Mouse (Mus musculus) R1 (cell line): ENCODE measurements around the gene Pias3.
"Not testable (repeated sequence)": the region's sequence is repeated elsewhere in the genome, so short reads cannot be mapped to it uniquely, and the experiment has no call there.

Source experiments
- DNase-seq: peaks from one replicate; pipeline ENCODE4 v3.0.0-alpha.2; 2018; ENCODE audit warnings: low read depth, low spot score

Gene Pias3

DNA sequence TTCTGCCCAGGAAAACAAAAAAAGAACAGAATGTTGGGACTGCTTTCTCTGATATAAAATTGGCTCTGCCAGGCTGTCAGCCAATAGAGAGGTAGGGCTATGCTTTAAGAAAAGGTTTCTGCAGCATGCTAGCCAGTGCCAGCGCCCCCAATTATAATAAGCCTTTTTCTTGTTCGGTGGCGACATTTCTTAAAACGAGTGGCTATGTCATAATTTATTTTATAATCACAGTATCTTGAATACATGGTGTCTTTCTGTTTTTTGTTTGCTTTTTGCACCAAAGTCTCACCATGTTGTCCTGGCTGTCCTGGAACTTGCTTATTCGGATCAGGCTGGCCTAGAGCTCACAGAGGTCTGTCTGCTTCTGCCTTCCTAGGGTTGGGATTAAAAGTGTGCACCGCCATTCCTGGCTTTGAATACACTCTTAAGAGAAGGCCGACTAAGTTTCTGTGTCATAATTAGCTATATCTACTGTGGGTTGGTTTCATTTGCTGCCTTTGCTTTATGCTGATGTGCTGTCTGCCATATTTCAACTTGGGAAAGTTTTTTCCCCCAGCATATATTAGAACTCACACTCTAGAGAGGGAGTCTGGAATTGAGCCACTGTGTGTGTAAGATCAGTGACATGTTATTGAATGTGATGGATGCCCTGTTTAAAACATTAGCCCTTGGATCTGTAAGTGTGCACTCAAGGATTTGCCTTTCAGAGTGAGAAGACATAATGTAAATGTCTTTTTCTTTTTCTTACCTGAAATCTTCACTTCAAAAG is 32.6 kb downstream of the Pias3 start:
- DNase-seq = no peak

DNA sequence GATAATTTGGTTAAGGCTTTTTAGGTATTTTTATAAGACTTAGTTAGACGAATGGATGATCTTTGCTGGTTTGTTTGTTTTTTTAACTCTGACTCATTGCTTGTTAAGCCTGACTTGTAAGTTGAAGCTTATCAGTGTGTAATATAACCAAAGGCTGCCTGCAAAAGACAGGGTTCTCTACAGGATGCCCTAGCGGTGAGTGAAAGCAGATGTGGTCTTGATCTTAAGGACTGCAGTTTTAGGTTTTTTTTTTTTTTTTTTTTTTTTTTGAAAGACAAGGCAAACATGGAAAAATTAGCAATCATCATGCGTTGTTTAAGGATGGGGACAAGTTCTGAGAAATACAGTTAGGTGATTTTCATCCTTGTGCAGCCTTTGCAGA is 33.2 kb downstream of the Pias3 start:
- DNase-seq = peak; percentile 23

- DNase-seq = peak; percentile 20
These were observed 34.6 kb downstream of the Pias3 start for GRCm38 (mm10) chr3:96730785-96731184.

GRCm38 (mm10) chr3:96733984-96734383 is 37.8 kb downstream of the Pias3 start:
- DNase-seq = peak; percentile 46

- no peak for DNase-seq
These were observed 39.0 kb downstream of the Pias3 start for GRCm38 (mm10) chr3:96735200-96735599.

- no peak for DNase-seq
These were observed 41.0 kb downstream of the Pias3 start for GRCm38 (mm10) chr3:96737013-96737740.

DNA sequence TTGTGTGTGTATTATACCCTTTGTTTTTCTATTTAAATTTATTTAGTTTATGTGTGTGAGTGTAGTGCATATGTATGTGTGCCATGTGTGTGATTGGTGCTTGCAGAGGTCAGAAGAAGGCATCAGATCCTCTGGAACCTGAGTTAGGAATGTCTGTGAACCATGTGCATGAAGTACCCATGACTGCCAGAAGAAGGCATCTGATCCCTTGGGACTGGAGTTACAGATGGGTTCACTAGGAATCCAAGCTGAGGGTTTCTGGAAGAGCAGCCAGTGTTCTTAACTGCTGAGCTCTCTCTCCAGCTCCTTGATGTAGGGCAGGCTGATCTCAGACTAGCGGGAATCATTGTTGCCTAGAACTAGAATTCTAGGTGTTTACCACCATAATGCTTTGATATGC is 41.8 kb downstream of the Pias3 start:
- peak; percentile 33 for DNase-seq

DNA sequence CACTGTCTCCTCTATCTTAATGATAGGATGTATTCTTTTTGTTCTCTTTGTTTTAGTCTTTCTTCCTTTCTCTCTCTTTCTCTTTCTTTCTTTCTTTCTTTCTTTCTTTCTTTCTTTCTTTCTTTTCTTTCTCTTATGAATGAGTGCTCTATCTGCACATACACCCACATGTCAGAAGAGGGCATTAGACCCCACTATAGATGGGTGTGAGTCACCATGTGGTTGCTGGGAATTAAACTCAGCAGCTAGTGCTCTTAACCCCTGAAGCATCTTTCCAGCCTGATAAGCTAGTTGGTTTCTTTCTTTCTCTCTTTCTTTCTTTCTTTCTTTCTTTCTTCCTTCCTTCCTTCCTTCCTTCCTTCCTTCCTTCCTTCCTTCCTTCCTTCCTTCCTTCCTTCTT is 44.1 kb downstream of the Pias3 start:
- DNase-seq = not testable (repeated sequence)

GRCm38 (mm10) chr3:96744348-96744747 is 48.2 kb downstream of the Pias3 start:
- DNase-seq = no peak

DNA sequence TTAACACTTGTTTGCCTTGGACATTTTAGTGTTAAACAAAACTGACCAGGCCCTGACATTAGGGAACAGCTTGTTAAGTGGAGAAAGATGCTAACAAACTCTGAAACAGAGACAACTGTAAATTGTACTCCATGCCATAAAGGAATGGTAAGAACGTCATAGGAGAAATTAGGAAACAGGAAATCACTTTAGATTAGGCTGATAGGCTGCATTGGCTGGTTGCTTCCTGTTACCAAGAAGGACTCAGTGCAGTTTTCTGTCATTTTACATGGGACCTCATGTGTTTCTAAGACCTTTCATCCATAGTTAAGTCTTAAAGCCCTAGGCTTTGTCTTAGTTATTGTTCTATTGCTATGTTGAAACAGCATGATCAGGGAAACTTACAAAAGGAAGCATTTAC is 50.6 kb downstream of the Pias3 start:
- DNase-seq = no peak
